Mouse (Mus musculus): ENCODE data around the gene Slc25a42.

- TF ChIP-seq CTCF (IDR thresholded peaks at IDR 0.05; ENCODE audit: low read depth) (no peak), EP300 (optimal IDR thresholded peaks at IDR 0.05) (no peak)
Measured at GRCm38 (mm10) chr8:70214411-70214810, 2.3 kb upstream of the Slc25a42 start.

Measured in stomach, postnatal 0 days (tissue).